In the genomic region with DNA sequence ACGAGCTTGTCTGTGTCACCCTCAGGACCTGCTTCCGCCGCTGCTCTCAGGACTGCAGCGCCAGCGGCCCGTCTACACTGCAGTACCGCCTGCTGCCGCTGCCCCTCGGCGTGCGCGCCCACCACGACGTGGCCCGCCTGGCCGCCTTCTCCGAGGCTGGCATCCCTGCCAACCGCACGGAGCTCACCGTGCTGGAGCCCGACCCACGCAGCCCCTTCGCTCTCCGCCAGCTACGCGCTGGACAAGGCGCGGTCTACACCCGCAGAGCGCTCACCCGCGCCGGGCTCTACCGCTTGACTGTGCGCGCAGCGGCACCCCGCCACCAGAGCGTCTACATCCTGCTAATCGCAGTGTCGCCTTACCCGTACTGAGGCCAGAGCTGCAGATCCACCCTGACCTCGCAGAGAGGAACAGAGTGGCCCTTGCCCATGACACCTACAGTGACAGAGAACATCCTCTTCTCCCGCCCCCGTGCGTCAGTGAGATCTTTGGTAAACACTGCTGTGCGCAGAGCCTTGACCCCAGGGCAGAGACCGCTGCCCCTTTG, we compare ENCODE assay signal across 8 mouse cellular contexts. TPM values are rescaled to one million over a fixed set of nuclear protein-coding genes. Genes with fewer than 3 reads are reported as not detected.
DNase-seq lines count a peak whose midpoint lies in the region; ATAC-seq lines count a peak whose summit lies in the region.

No protein-coding gene starts in this region.

- peaks cover 100% of the 10 kb centered on the region for H3K27me3 ChIP-seq in midbrain, embryonic 10.5 days (ENCODE audit: low read depth, poor library complexity, severe bottlenecking)
- H3K27me3 ChIP-seq in stomach, embryonic 15.5 days (replicated peaks), result 0 out of 2 replicates have a peak, but pooled peaks cover 8% of the 10 kb centered on the region

- H3K4me1 ChIP-seq in midbrain, embryonic 10.5 days, result peaks cover 15% of the 10 kb centered on the region
- H3K4me1 ChIP-seq in stomach, embryonic 15.5 days, result peaks cover 15% of the 10 kb centered on the region

- WGBS in midbrain, embryonic 10.5 days, result under 1% methylated on average over 48 of the region's 48 CpGs
- under 1% methylated on average over 48 of the region's 48 CpGs for WGBS in stomach, embryonic 15.5 days

- peak overlapping the region; percentile 88 for H3K4me2 ChIP-seq in stomach, embryonic 15.5 days

- intact Hi-C loops in left cerebral cortex, postnatal 4 days (cut with DNase I), result no loop called here

- H3K27ac ChIP-seq in midbrain, embryonic 10.5 days (replicated peaks), result peak overlapping the region; percentile 52
- peak overlapping the region; percentile 92 for H3K27ac ChIP-seq in stomach, embryonic 15.5 days

- peak; percentile 55 to 66 for DNase-seq in layer of hippocampus, postnatal 10 days (ENCODE audit: low spot score in 2 of 2)
- no peak for DNase-seq in layer of hippocampus, adult 9-11 months
- peak; percentile 31 for DNase-seq in brain, adult 2 months (ENCODE audit: low read depth, low spot score)
- peak; percentile 69 for DNase-seq in heart, postnatal 4 days
- peak; percentile 53 for DNase-seq in left cerebral cortex, postnatal 4 days
- DNase-seq in midbrain, embryonic 10.5 days (ENCODE audit: low spot score), result peak; percentile 75
- DNase-seq in cerebellum, adult 11-12 months, result no peak

- no peak for ATAC-seq in stomach, embryonic 15.5 days (ENCODE audit: insufficient read depth, low FRiP score, low read depth)

- H3K36me3 ChIP-seq in midbrain, embryonic 10.5 days, result no peaks in the 10 kb centered on the region
- no peaks in the 10 kb centered on the region for H3K36me3 ChIP-seq in stomach, embryonic 15.5 days

- H3K9ac ChIP-seq in stomach, embryonic 15.5 days, result peak overlapping the region; percentile 37; the same call in 1 of the 2 replicates

- peak overlapping the region; percentile 59 for H3K4me3 ChIP-seq in midbrain, embryonic 10.5 days
- peak overlapping the region; percentile 43 for H3K4me3 ChIP-seq in stomach, embryonic 15.5 days (replicated peaks)

- no peaks in the 10 kb centered on the region for H3K9me3 ChIP-seq in midbrain, embryonic 10.5 days (replicated peaks)
- H3K9me3 ChIP-seq in stomach, embryonic 15.5 days, result no peaks in the 10 kb centered on the region

RNA-seq across cellular contexts. Expression of a gene that starts 9.9 kb away (rescaled TPM):
- 10 to 100 TPM; 13.6 to 17.6 TPM for total RNA-seq in layer of hippocampus, postnatal 10 days (2021)
- 1 to 10 TPM; 4.9 to 6.6 TPM for total RNA-seq in heart, postnatal 4 days (2021)
- 10 to 100 TPM; 14.7 to 18.2 TPM for total RNA-seq in left cerebral cortex, postnatal 4 days (2021)
- polyA plus RNA-seq in midbrain, embryonic 10.5 days (2016; fragmentation: Nextera tagmentation; extraction: Ambion mirVana), result 11.4 and 13.3 TPM in 2 replicates
- polyA plus RNA-seq in stomach, embryonic 15.5 days (2015; fragmentation: Nextera tagmentation; extraction: Ambion mirVana), result 153 and 178 TPM in 2 replicates

Comparison
In these comparisons a context has a peak if more than half of its experiments do, and no peak if none do; other contexts are left out.
1. DNase-seq: peak in layer of hippocampus, postnatal 10 days (2 of 2), brain, adult 2 months (single experiment), heart, postnatal 4 days (single experiment), left cerebral cortex, postnatal 4 days (single experiment) and midbrain, embryonic 10.5 days (single experiment); none in layer of hippocampus, adult 9-11 months (single experiment) and cerebellum, adult 11-12 months (single experiment).